Mouse (Mus musculus) cerebellum, adult 11 months (tissue): ENCODE results near the gene Podxl2.

Source experiments
- DNase-seq: peaks from one replicate; pipeline ENCODE4 v3.0.0; 2022

The Podxl2 gene

DNA sequence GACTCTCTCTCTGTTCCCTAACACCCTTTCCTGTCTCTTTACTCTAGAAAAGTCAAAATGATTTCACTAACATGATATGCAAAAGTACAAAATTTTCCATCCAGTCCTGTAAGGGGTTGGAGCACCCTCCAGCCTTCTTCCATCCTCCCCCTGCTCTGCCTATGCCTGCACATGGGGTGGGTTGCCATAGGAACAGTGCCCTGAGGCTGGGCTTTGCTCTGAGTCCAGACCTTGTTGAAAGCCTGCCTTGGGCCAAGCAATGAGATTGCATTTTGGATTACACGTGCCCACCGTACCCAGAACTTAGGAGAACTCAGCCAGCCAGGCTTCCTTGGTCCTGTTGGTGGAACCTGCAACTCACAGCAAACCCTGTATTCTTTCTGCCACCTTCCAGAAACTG lies 81.6 kb downstream of the Podxl2 start:
- DNase-seq, result no peak
